Mouse (Mus musculus) megakaryocyte progenitor cell, adult 5-6 weeks (primary cell): ENCODE results near the gene Bpifb1. TPM values are rescaled to one million over a fixed set of nuclear protein-coding genes. Genes with fewer than 3 reads are reported as not detected.
"Not testable (repeated sequence)": the region's sequence is repeated elsewhere in the genome, so short reads cannot be mapped to it uniquely, and the experiment has no call there.

Experiments
- ATAC-seq: replicated peaks from 2 replicates; pipeline ENCODE4 v1.8.0; 2016; ENCODE audit warnings: mild to moderate bottlenecking, moderate TSS enrichment, inconsistent platforms; ENCODE audit not compliant: poor library complexity
- total RNA-seq, 2 experiments: library from RNA; stranded (forward) in 1 of 2; stranded (reverse) in 1 of 2; fragments of 157-497, 149-512 nt in 1 of 2; fragments of 200-1000 nt in 1 of 2; gene quantifications; 2 replicates each; pipeline versions ENCODE4 v1.2.3 to v1.2.4; 2015 to 2017

Bpifb1 gene
- total RNA-seq, 2 experiments from 2014 or later, result not detected

DNA sequence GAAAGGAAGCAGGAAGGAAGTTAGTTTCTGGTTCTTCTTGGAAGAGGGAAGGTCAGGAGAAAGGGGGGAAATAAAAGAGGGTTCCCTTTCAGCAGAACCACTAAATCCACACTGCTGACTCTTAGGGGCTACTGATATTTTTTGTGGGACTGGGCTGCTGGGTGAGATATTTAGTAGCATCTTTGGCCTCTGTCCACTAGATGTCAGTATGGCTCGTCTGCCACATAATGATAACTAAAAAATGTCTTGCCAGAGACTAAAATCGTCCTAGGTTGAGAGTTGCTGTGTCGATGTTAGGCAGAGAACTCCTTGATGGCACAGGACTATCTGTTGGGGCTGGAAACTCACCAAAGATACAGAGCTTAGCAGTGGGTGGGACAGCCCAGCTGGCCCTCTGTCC, 18.5 kb downstream of the Bpifb1 start:
- peak; percentile 65 for ATAC-seq

- no peak for ATAC-seq
Observed at GRCm38 (mm10) chr2:154211121-154211520, 20.5 kb downstream of the Bpifb1 start.

- no peak for ATAC-seq
Observed at GRCm38 (mm10) chr2:154211881-154212280, 21.3 kb downstream of the Bpifb1 start.

GRCm38 (mm10) chr2:154215191-154215590, 24.6 kb downstream of the Bpifb1 start:
- ATAC-seq, result peak; percentile 86

GRCm38 (mm10) chr2:154219950-154220349, 29.3 kb downstream of the Bpifb1 start:
- ATAC-seq, result peak; percentile 59

DNA sequence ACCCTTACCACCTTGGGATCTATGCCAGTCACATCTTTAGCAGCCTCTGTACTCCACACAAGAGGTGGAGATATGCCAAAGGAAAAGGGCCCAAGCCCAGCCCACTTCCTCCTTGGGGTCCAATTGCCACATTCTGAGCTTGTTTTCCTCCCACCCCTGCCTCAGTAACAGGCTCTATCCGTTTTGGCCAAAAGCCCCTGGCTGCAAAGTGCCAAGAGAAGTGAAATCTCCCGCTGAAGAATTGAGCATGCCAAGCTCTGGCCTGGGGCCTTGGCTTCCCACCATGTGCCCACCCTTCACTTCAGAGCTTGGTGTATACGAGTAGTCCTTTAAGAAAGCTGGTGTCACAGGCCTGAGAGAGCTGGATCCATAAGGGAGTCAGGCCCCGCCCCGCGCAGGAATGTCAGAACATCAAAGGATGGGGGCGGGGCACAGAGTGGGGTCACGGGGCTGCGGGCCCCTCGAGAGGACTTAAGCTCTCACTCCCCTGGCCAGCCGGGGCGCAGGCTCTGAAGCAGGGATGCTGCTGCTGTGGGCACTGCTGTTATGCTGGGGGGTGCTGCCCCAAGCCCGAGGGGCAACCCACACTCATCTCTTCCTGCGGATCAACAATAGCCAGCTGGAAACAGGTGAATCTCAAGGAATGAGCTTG, 32.8 kb downstream of the Bpifb1 start, which contains the start of gene Bpifb5:
Bpifb5 (plus strand) TSS at position 478 of the 652 bp plus-strand sequence.
- ATAC-seq, result peak; percentile 77

DNA sequence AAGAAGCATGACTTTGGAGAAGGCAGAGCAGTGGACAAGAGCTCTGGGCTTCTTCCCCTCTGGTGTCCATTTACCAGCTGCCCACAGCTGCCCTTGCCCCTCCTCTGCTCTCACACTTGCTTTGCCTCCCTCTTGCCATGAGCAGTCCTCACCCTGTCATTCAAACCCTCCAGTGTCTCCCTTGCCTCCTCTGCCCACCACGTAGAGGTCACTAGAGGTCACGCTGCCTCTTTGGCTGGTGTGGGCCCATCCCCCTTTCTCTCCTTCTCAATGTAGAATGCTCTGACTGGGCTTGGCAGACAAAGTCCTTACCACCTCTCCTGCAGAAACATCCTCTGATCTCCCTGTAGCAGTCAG, 33.3 kb downstream of the Bpifb1 start:
- ATAC-seq, result no peak

GRCm38 (mm10) chr2:154226991-154227390, 36.4 kb downstream of the Bpifb1 start:
- ATAC-seq, result no peak

DNA sequence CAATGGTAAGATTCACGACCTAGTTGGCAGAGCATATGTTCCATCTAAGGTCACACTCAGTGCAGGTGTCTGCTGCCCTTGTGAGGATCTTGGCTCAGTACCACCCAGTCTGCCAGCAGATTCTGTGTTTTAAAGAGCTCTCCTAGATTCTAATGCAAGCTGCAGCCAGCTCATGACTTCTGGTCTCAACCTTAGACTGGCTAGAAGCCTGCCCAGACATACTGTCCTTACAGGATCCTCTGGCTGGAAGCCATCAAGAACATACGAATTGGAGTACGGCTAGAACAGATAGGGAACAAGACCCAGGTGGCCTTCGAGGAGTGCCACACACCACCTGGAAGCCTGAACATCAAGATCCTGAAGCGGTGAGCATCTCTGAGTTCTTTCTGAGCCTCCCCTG, 37.2 kb downstream of the Bpifb1 start:
- ATAC-seq, result no peak

GRCm38 (mm10) chr2:154233426-154233825, 42.8 kb downstream of the Bpifb1 start:
- no peak for ATAC-seq

GRCm38 (mm10) chr2:154240771-154241170, 50.2 kb downstream of the Bpifb1 start:
- ATAC-seq, result no peak

- ATAC-seq, result not testable (repeated sequence)
Observed at GRCm38 (mm10) chr2:154242726-154243125, 52.1 kb downstream of the Bpifb1 start.

DNA sequence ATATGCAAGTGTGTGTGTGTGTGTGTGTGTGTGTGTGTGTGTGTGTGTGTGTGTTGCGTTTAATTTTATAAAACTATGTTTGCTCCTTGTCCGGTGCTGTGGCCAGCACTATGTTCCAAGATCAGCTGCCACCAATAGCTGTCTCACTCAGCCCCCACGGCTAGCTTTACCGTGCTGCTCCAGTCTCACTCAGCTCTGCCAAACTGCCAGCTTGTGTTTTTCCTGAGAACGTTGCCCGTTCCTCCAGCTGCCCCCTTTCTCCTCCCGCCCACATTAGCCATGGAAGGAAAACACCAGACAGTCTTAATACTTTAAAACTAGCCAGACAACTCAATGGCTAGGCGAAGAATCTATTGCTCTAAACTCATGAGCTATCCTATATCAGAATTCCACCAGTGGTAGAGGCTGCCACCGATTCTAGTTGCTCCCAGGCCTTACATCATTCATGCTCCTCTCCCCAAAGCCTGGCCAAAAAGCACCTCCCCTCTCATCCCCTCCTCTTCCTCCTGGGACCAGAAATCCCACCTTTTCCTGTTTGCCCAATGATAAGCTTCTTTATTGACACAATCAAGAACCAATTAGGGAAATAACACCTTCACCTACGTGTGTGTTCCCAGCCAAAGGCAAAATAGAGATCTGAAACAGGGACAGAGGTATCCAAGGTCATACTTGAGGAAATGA, 52.9 kb downstream of the Bpifb1 start:
- ATAC-seq, result no peak

- ATAC-seq, result no peak
Observed at GRCm38 (mm10) chr2:154245322-154245721, 54.7 kb downstream of the Bpifb1 start.

GRCm38 (mm10) chr2:154255254-154255653, 64.6 kb downstream of the Bpifb1 start:
- ATAC-seq, result peak; percentile 97

DNA sequence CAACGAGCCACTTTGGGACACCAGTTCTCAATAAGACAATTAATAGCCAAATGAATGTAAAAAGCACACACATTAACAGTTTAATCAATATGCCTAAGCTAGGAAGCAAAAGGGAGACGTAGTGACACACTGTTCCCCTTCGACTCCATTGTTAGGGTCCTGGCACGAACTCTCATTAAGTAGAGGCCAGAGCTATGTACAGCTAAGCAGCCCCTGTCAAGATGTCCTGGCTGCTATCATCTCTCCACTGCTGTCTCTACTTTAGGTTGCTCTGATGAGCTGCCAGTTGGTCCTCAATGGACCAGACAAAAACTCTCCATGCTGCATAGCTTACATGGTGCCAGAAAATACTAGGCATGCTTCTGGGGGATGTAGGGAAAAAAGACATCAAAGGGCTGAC, 65.2 kb downstream of the Bpifb1 start:
- ATAC-seq, result no peak

GRCm38 (mm10) chr2:154257554-154257953, 66.9 kb downstream of the Bpifb1 start, which contains the start of gene Bpifb9a:
Gene Bpifb9a, plus strand, starts transcription at chr2:154257854.
- not testable (repeated sequence) for ATAC-seq

- ATAC-seq, result peak; percentile 98
Observed at GRCm38 (mm10) chr2:154264397-154264796, 73.8 kb downstream of the Bpifb1 start.
